Mouse (Mus musculus) CD4-positive, CD25-positive, alpha-beta regulatory T cell, adult 4 months (primary cell): ENCODE measurements around the gene Capn9. TPM values are rescaled to one million over a fixed set of nuclear protein-coding genes. Genes with fewer than 3 reads are reported as not detected.
A peak's percentile ranks its signal among the peaks of the same experiment; 100 is the strongest.

Experiments used
- ATAC-seq: one replicate; pipeline ENCODE4 v1.8.0; 2017
- polyA plus RNA-seq, 2 experiments: library from polyadenylated mRNA; unstranded; fragments of 100-300 nt; shearing (Covaris generic); gene quantifications; one replicate each; pipeline ENCODE4 v1.2.1; 2017

The Capn9 gene
- polyA plus RNA-seq, 2 experiments from 2014 or later = not detected

DNA sequence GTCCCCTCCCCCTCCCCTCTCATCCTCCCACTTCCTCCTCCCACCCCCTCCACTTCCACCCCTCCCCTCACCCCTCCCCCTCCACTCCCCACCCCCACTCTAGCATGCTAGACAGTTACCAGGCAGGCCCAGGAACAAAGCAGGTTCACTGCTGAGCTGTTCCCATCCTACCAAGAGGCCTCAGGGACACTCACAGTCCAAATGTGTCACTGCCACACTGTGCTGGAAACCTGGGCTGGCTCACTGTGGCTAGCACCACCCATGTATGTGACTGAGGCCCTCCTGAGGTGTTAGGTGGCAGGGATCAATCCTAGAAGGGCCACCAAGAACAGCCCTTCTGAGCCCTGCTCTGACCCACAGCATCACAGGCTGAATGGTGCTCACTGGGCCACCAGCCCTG, 72.4 kb downstream of the Capn9 start:
- ATAC-seq = no peak

DNA sequence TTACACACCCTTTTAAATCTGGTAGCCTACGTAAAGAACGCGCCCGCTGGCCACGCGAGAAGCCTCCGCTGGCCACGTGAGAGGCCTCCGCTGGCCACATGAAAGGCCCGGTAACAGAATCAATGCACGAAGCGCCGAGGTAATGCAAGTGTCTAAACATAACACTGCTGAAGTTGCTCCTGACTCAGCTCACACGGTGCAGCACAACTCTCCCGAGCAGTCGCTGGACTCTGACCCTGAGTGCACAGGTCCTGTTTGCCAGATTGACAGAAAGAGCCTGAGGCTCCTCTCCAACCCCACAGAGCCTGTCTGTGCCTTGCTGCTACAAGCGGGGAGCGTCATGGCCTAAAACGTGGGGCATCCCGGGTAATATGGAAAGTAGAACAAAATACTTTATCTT, 75.9 kb downstream of the Capn9 start:
- ATAC-seq = no peak

DNA sequence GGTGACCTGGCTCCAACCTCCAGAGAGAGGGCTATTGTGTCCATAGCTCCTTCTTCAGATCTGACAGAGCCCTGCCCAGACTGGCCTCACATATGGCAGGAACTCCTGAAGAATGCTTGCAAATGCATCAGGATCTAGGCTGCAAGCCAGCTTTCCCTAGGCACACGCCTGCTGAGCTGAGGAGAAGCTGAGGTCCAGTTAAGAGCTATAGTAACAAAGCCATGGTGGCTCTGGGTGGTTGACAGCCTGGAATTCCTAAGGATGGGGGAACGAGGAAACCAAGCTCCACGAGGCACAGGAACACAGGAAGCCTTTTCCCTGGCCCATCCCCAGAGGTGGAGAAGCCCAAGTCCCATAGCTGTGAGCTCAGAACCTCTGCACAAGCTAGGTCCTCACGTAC, 76.6 kb downstream of the Capn9 start:
- ATAC-seq = no peak

DNA sequence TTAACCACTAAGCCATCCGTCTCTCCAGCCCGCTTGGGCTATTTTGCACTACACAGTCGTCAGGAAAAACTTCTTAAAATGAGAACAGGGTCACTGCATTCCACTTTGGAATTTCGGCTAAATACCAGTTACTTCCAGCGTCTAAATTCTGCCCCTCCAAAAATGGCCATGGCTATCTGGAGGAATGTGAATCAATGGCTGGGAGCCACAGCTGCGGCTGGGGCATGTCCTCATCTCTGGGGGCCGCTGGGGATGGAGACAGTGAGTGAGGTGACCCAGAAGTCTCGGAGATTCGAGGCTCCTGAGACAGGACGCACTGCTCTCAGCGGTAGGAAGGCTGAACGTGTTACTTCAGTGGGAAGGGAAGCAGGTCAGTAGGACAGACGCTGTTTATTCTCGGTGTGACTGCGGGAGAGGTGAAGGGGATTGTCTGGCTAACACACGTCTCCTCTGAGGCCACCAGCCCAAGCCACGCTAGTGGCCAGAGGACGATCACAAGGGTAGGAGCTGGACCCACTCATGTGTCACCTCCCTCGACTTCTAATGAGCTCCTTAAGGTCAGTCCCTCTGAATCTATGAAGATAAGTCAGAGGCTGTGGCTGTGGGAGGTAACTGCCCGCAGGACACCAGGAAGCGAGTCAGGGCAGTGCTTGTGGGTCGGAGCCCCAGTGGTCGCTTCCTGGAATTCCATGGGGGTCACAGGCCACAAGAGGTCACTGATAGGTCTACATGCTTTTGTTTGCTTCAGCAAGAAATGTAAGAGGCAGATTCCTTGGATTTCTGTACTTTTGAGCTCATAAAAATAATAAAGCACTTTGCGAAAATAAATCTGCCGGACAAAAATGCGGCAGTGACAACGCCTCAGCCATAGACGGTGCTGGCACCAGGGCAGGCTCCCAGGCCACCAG, 77.9 kb downstream of the Capn9 start:
- no peak for ATAC-seq

DNA sequence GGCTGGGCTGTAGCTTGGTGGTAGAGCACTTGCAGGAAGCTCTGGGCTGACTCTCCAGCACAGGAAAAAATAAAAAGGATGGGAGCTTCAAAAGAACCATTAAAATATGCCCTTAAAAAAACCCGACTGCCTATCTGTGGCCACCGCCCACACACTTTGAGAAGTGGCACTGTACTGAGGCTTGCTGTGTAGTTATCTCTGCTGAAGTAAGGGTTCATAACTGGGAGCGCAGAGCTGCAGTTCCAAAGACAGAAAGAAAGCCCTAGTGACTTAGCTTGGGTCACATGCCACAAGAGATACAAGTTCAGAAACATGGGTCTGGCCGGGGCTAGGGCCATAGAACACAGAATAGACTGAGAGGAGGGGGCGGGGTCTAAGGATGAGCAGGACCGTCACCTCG, 82.0 kb downstream of the Capn9 start:
- no peak for ATAC-seq

DNA sequence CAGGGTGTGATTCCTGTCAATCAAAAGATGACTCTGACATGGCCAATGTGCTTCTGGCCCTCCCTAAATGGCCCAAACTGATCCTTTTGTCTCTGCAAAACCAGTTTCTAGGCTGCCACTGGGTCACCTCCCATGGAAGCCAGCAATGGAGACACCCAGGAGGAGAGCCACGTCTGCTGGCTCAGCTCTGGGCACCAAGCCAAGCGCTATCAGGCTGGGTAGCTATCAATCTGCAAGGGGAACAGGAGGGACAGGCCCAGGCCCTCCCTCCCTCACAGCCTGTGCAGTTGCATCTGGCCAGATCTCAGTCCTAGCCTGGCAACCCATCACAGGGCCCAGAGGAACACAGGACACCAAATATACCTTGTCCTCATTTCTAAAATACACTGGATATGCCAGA, 82.5 kb downstream of the Capn9 start:
- ATAC-seq = no peak

DNA sequence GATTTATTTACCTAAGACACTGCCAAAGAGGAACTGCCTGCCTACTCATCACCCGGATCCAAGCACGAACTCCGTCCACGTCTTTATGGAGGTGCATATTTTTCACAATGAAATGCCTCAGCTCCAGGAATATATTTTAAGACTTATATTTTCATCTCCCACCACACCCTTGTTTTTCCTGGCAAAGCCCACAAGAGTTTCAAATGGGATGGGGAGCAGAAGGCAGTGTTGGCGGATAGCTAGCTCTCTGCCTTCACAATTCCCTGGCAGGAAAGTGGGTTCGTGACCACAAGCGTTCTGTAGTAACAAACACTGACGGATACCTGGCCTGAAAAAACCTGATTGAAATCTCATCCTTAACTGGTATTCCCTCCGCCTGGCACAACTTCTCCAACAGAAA, 85.9 kb downstream of the Capn9 start:
- ATAC-seq = no peak

DNA sequence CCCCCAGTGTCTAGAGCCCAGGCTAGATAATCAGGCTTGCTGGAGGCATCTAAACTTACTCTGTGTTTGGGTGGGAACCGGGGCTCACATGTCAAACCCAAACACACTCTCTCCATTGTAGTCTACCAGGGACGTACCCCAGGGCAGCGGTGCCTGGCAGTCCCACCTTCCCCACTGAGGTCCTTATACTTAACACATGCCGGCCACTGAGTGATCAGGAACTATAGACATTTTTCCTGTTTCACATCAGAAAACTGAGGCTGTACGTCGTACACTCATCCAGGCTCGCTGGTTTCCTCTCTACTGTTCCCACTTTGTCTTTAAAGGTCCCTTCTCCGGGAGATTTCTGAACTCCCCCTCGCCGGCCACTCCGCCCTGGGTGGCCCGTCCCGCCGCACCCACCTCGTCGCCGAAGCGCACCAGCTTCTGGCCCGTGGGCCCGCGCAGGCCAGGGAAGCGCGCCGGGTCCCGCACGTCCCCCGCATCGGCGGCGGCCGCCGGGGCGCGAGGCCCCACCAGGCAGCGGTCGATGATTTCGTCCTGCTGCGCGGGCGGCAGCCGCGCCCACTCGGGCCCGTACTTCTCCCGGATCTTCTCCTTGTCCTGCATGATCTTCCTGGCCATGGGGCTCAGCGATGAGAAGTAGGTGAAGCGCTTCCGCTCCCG, 86.7 kb downstream of the Capn9 start:
- peak; percentile 29 for ATAC-seq

DNA sequence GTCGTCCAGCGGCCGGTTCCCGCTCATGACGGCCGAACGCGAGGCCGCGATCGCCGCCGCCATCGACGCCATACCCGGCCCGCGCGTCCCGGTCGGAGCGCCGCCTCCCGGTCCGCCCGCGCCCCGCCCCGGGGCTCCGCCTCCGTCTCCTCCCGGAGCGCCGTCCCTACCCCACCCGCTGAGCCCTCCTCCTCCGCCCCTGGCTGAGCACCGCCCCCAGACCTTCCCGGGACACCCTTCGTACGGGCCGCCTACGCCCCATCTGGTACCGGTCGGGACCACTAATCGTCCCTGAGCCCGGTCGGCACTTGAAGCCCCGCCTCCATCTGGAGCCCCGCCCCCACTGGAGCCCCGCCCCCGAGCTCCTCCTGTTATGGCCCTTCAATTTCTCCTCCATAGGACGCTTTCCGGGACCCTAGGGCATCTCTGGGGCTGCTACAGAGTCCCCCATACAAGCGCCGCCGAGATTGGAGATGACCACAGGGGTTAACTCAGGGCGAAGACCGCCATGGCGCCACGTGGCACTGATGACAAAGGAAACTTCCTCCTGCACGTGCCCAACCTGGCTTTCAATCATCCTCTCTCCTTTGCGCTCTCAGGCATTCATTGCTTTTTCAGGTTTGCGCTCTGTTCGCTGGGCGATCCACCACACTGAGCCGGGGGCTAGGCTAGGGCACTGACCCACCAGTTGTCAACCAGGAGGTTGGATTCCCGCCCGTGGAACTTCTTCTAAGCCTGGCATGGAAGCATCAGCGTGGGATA, 87.4 kb downstream of the Capn9 start, which contains the start of gene 2310022B05Rik:
TSS of gene 2310022B05Rik (minus strand) at position 258 of the 762 bp plus-strand sequence.
- peak; percentile 82 for ATAC-seq

DNA sequence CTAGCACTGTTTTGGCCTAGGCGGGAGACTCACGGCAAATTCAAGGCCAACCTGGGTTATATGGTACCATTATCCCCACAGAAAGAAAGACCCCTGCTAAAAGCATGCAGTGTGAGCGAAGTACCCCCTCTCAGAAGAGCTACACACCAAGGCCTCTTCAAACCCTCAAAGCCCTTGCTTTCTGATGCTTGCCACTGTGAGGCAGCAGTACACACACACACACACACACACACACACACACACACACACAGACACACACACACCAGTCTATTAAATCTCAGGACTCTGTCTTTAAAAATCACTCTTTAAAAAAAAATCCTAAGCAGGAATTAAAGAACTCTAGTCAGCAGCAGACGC, 87.9 kb downstream of the Capn9 start:
- ATAC-seq = no peak

DNA sequence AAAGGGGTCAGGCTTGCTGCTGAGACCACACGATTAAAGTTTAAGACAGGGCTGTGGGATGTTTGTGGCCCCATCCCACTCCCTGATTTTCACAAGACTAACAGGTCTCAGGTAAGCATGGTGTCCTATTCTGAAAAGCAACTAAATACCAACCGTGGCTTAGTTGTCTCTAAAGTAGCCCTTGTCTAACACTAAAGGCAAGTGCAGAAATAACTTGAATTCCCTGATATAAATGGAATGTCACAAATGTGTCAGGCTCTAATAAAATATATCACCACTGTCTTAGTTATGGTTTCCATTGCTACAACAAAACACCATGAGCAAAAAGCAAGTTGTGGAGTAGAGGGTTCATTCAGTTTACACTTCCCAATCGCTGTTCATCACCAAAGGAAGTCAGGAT, 88.5 kb downstream of the Capn9 start:
- ATAC-seq = no peak

Other genes starting within 250 kb of the Capn9 start
- gene Pgbd5, start 136.5 kb upstream of the Capn9 start, polyA plus RNA-seq = not detected
- gene Cog2, start 55.3 kb upstream of the Capn9 start, polyA plus RNA-seq = 10 to 100 TPM; 49.6 to 62.7 TPM
- not detected for gene Agt, start 6.4 kb upstream of the Capn9 start, polyA plus RNA-seq
- gene 2310022B05Rik, start 87.3 kb downstream of the Capn9 start, polyA plus RNA-seq = under 1 TPM; 0.70 to 0.94 TPM
- 10 to 100 TPM; 32.1 to 32.6 TPM for gene Ttc13, start 145.9 kb downstream of the Capn9 start, polyA plus RNA-seq
- 10 to 100 TPM; 13.1 to 18.7 TPM for gene Arv1, start 146.0 kb downstream of the Capn9 start, polyA plus RNA-seq
- under 1 TPM; 0.73 to 0.80 TPM for gene Fam89a, start 175.7 kb downstream of the Capn9 start, polyA plus RNA-seq
- gene Trim67, start 217.0 kb downstream of the Capn9 start, polyA plus RNA-seq = not detected